Mouse (Mus musculus) heart, postnatal 0 days (tissue): ENCODE data around the gene Gm49395. TPM values are rescaled to one million over a fixed set of nuclear protein-coding genes. Genes with fewer than 3 reads are reported as not detected.

ENCODE experiments used
- ATAC-seq: fragments of 200-750 bp; cut with Nextera tagmentation; 2 replicates; pipeline ENCODE4 v1.8.0; 2017; ENCODE audit warnings: low read depth, moderate number of reproducible peaks, moderate library complexity; ENCODE audit not compliant: insufficient read depth
- DNase-seq: peaks from one replicate; pipeline ENCODE4 v3.0.0-alpha.2; 2016; ENCODE audit warnings: low spot score
- H3K27ac ChIP-seq: fragments of 300-500 bp; sonication (generic); 2 replicates; pipeline ENCODE4 v1.5.1; 2014; ENCODE audit warnings: low read depth, mild to moderate bottlenecking
- H3K27me3 ChIP-seq: fragments of 300-500 bp; sonication (generic); 2 replicates; pipeline ENCODE4 v1.6.1; 2014; ENCODE audit warnings: low read length, mixed read lengths; ENCODE audit not compliant: control insufficient read depth, insufficient read depth
- H3K36me3 ChIP-seq: fragments of 300-500 bp; sonication (generic); replicated peaks from 2 replicates; pipeline ENCODE4 v1.6.1; 2014; ENCODE audit warnings: low read length, mixed read lengths; ENCODE audit not compliant: control insufficient read depth, insufficient read depth
- H3K4me1 ChIP-seq: fragments of 300-500 bp; sonication (generic); 2 replicates; pipeline ENCODE4 v1.6.1; 2014; ENCODE audit warnings: antibody characterized with exemption; ENCODE audit not compliant: control insufficient read depth, insufficient read depth
- H3K4me2 ChIP-seq: fragments of 300-500 bp; sonication (generic); 2 replicates; pipeline ENCODE4 v1.6.1; 2014; ENCODE audit warnings: low read depth, mild to moderate bottlenecking, low read length, moderate library complexity
- H3K4me3 ChIP-seq: fragments of 300-500 bp; sonication (generic); 2 replicates; pipeline ENCODE4 v1.5.1; 2014; ENCODE audit warnings: low read depth, low read length
- H3K9ac ChIP-seq: fragments of 300-500 bp; sonication (generic); replicated peaks from 2 replicates; pipeline ENCODE4 v1.6.1; 2014; ENCODE audit warnings: low read depth, low read length, mixed read lengths
- H3K9me3 ChIP-seq: fragments of 300-500 bp; sonication (generic); replicated peaks from 2 replicates; pipeline ENCODE4 v1.6.1; 2016; ENCODE audit warnings: low read length; ENCODE audit not compliant: control insufficient read depth
- CTCF ChIP-seq: IDR thresholded peaks from 2 replicates; pipeline ENCODE4 v1.5.1; 2016; ENCODE audit warnings: antibody characterized with exemption, control low read depth, low read depth
- EP300 ChIP-seq: IDR thresholded peaks from 2 replicates; pipeline ENCODE4 v1.6.1; 2016; ENCODE audit warnings: antibody characterized with exemption, low read depth
- WGBS: fragments of 180-500 bp; shearing (Covaris S2); extraction: QIAGEN DNeasy Blood & Tissue Kit; methylation state at CpG from one replicate; pipeline ENCODE4 v1.1.7; 2014; 5-methylcytosine and 5-hydroxymethylcytosine counted together
- polyA plus RNA-seq: library from polyadenylated mRNA; unstranded; fragments of >200 nt; fragmentation: Nextera tagmentation; extraction: Ambion mirVana; gene quantifications from 2 replicates; pipeline ENCODE4 v1.2.1, GENCODE M21; 2015
- total RNA-seq: library from RNA; depleted of rRNA; stranded (reverse); fragments of >200 nt; gene quantifications from 2 replicates; pipeline ENCODE4 v1.2.3, GENCODE M21; 2014; ENCODE audit warnings: low replicate concordance

Gene Gm49395
- total and polyA plus RNA-seq, 2 experiments from 2014 or later, result 8.8 to 24.8 TPM

- Histone ChIP-seq H3K36me3 (0 out of 2 replicates have a peak, but pooled peaks cover 3% of the 10 kb centered on the region), H3K27me3 (no peaks in the 10 kb centered on the region), H3K9ac (no peak overlapping the region), H3K9me3 (no peaks in the 10 kb centered on the region), H3K4me3 (no peak overlapping the region), H3K4me2 (no peak overlapping the region), H3K27ac (no peak overlapping the region), H3K4me1 (peaks cover 7% of the 10 kb centered on the region)
- DNase-seq (no peak), ATAC-seq (no peak)
- TF ChIP-seq EP300 (no peak), CTCF (no peak)
- WGBS, result 67% methylated on average over 13 of the region's 13 CpGs
These were observed 50.8 kb downstream of the Gm49395 start for GRCm38 (mm10) chr13:115050660-115051559.

- Histone ChIP-seq H3K27ac (no peak overlapping the region), H3K4me1 (peaks cover 10% of the 10 kb centered on the region; the same call in 1 of the 2 replicates), H3K36me3 (no peaks in the 10 kb centered on the region; the same call in 1 of the 2 replicates), H3K4me3 (no peak overlapping the region), H3K9me3 (no peaks in the 10 kb centered on the region), H3K9ac (no peak overlapping the region), H3K27me3 (no peaks in the 10 kb centered on the region), H3K4me2 (no peak overlapping the region)
- no peak for ATAC-seq
- 42% methylated on average over 2 of the region's 2 CpGs for WGBS
- TF ChIP-seq EP300 (no peak), CTCF (no peak)
- DNase-seq, result no peak
These were observed 59.1 kb downstream of the Gm49395 start for GRCm38 (mm10) chr13:115042652-115043051.

- Histone ChIP-seq H3K4me3 (no peak overlapping the region), H3K4me1 (peaks cover 8% of the 10 kb centered on the region; the same call in 1 of the 2 replicates), H3K36me3 (no peaks in the 10 kb centered on the region; the same call in none of the 2 replicates), H3K27ac (no peak overlapping the region), H3K4me2 (no peak overlapping the region), H3K9ac (no peak overlapping the region), H3K9me3 (no peaks in the 10 kb centered on the region), H3K27me3 (no peaks in the 10 kb centered on the region)
- 72% methylated on average over 4 of the region's 4 CpGs for WGBS
- no peak for TF ChIP-seq EP300
- no peak for TF ChIP-seq CTCF
- no peak for ATAC-seq
- DNase-seq, result no peak
These were observed 64.4 kb downstream of the Gm49395 start for GRCm38 (mm10) chr13:115037304-115037703.

GRCm38 (mm10) chr13:115035387-115035786, 66.3 kb downstream of the Gm49395 start:
- WGBS, result 38% methylated on average over 8 of the region's 8 CpGs
- Histone ChIP-seq H3K36me3 (no peaks in the 10 kb centered on the region; the same call in 1 of the 2 replicates), H3K4me1 (peaks cover 13% of the 10 kb centered on the region; the same call in 1 of the 2 replicates), H3K9ac (no peak overlapping the region), H3K9me3 (no peaks in the 10 kb centered on the region), H3K27me3 (no peaks in the 10 kb centered on the region), H3K4me2 (no peak overlapping the region), H3K27ac (no peak overlapping the region), H3K4me3 (no peak overlapping the region)
- ATAC-seq (no peak), DNase-seq (no peak)
- TF ChIP-seq EP300 (no peak), CTCF (no peak)

GRCm38 (mm10) chr13:115033135-115033534, 68.6 kb downstream of the Gm49395 start:
- H3K9me3 ChIP-seq, result no peaks in the 10 kb centered on the region
- no peak overlapping the region for H3K4me3 ChIP-seq
- 90% methylated on average over 2 of the region's 2 CpGs for WGBS
- no peak overlapping the region for H3K4me2 ChIP-seq
- H3K36me3 ChIP-seq, result peaks cover 3% of the 10 kb centered on the region
- no peak for ATAC-seq
- no peak for DNase-seq
- H3K9ac ChIP-seq, result no peak overlapping the region
- peaks cover 19% of the 10 kb centered on the region for H3K4me1 ChIP-seq
- H3K27me3 ChIP-seq, result no peaks in the 10 kb centered on the region
- TF ChIP-seq CTCF (no peak), EP300 (no peak)
- no peak overlapping the region for H3K27ac ChIP-seq
